Mouse (Mus musculus): ENCODE measurements around the gene Tldc1. TPM values are rescaled to one million over a fixed set of nuclear protein-coding genes. Genes with fewer than 3 reads are reported as not detected.

The Tldc1 gene
- polyA plus RNA-seq, 1 experiment from 2014 or later = 13.0 TPM

DNA sequence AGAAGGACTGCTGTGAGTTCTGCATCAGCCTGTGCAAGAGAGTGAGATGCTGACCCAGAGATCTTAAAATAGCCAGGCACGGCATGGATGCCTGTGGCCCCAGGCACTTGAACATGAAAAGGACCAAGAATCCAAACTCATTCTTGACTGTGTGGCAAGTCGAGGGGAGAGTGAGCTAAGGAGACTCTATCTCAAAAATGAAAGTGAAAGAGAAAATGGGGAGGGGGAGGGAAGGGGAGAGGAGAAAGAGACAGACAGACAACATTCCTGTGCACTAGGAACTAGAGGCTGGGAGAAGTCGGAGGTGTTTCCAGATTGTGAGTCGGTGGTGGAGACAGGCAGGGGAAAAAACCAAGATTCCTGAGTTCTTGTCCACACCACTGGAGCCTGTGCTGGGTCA, 54.5 kb downstream of the Tldc1 start:
- Histone ChIP-seq H3K4me3 (ENCODE audit: low read length) (no peak overlapping the region), H3K9ac (ENCODE audit: low read depth, low read length) (no peak overlapping the region), H3K4me1 (ENCODE audit: control insufficient read depth, insufficient read depth, low read length) (no peaks in the 10 kb centered on the region), H3K9me3 (ENCODE audit: control insufficient read depth, low read length) (no peaks in the 10 kb centered on the region), H3K27me3 (ENCODE audit: control insufficient read depth, insufficient read depth, low read length) (no peaks in the 10 kb centered on the region), H3K27ac (ENCODE audit: low read depth, low read length) (no peak overlapping the region), H3K36me3 (ENCODE audit: control insufficient read depth, insufficient read depth, low read length) (no peaks in the 10 kb centered on the region), H3K4me2 (replicated peaks; ENCODE audit: low read depth, low read length) (no peak overlapping the region)
- WGBS = 69% methylated on average over 4 of the region's 4 CpGs
- no peak for ATAC-seq (ENCODE audit: low FRiP score, low TSS enrichment)

DNA sequence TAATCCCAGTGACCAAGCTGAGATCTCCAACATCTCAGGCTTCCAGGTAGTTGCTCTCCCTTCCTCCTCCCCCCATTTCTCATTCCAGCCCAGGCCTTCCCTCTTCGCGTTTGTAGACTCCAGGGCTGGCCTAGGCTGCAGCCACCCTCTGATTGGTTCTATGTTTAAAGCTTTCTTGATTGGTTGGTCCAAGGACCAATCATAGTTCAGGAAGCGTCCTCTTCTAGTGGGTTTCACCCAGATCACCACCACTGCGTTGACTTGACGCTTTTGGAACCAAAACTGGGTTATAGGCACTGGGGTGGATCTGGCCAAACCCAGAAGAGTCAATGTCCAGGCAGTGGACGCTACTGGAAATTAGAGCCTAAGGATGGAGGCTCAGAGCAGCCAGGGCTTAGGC, 55.9 kb downstream of the Tldc1 start:
- 64% methylated on average over 6 of the region's 6 CpGs for WGBS

DNA sequence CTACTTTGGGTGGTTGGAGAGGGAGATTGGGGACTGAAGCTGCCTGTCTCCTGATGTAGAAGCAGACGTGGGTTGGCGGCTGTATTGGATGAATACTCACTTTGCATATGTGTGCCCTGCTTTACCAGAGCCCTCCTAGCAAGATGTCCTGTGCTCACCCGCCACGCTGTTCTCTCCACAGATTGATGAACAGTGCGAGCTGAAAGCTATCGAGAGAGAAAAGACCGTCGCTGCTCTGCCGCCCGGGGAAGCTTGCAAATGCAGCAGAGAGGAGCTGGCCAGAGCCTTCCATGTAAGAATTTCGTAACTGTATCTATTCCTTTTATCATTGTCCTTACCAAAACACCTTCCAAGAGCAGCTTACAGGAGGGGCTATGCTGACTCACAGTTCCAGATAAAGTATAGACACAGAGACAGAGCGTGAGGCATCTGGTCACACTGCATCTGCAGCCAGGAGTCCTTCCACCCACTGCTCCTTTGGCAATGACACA, 59.2 kb downstream of the Tldc1 start:
- Histone ChIP-seq H3K27me3 (ENCODE audit: control insufficient read depth, insufficient read depth, low read length) (no peaks in the 10 kb centered on the region), H3K9ac (ENCODE audit: low read depth, low read length) (no peak overlapping the region), H3K36me3 (ENCODE audit: control insufficient read depth, insufficient read depth, low read length) (no peaks in the 10 kb centered on the region), H3K4me3 (ENCODE audit: low read length) (no peak overlapping the region), H3K4me2 (replicated peaks; ENCODE audit: low read depth, low read length) (no peak overlapping the region), H3K4me1 (ENCODE audit: control insufficient read depth, insufficient read depth, low read length) (no peaks in the 10 kb centered on the region), H3K27ac (ENCODE audit: low read depth, low read length) (no peak overlapping the region), H3K9me3 (ENCODE audit: control insufficient read depth, low read length) (no peaks in the 10 kb centered on the region)
- 65% methylated on average over 12 of the region's 12 CpGs for WGBS
- no peak for ATAC-seq (ENCODE audit: low FRiP score, low TSS enrichment)

More for the DNA sequence above, 55.9 kb downstream of the Tldc1 start:
- no peak overlapping the region for H3K4me3 ChIP-seq (ENCODE audit: low read length)
- no peak for ATAC-seq (ENCODE audit: low FRiP score, low TSS enrichment)
- no peaks in the 10 kb centered on the region for H3K36me3 ChIP-seq (ENCODE audit: control insufficient read depth, insufficient read depth, low read length)
- no peaks in the 10 kb centered on the region for H3K4me1 ChIP-seq (ENCODE audit: control insufficient read depth, insufficient read depth, low read length)
- H3K27ac ChIP-seq (ENCODE audit: low read depth, low read length) = no peak overlapping the region
- no peaks in the 10 kb centered on the region for H3K27me3 ChIP-seq (ENCODE audit: control insufficient read depth, insufficient read depth, low read length)
- no peak overlapping the region for H3K9ac ChIP-seq (ENCODE audit: low read depth, low read length)
- H3K4me2 ChIP-seq (replicated peaks; ENCODE audit: low read depth, low read length) = no peak overlapping the region
- H3K9me3 ChIP-seq (ENCODE audit: control insufficient read depth, low read length) = no peaks in the 10 kb centered on the region

DNA sequence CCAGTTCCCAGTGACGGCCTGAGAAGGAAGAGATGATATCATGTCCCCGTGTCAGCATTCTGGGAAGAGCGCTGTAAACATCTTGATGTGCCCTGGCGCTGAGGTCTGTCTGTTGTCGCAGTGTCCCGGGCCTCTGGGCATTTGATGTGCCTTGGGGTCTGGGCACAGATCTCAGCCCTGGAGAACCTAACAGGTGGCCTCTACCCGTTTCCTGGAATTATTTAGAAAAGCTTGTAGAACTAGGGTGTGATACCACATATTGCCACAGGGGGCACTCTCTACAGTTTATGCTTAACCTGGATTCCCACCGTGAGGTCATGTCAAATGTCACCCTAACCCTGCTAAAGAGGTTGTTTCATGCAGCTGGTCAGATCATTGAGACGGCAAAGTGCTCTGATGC, 60.5 kb downstream of the Tldc1 start:
- H3K27me3 ChIP-seq (ENCODE audit: control insufficient read depth, insufficient read depth, low read length) = no peaks in the 10 kb centered on the region
- no peak overlapping the region for H3K4me3 ChIP-seq (ENCODE audit: low read length)
- H3K36me3 ChIP-seq (ENCODE audit: control insufficient read depth, insufficient read depth, low read length) = no peaks in the 10 kb centered on the region
- ATAC-seq (ENCODE audit: low FRiP score, low TSS enrichment) = no peak
- no peaks in the 10 kb centered on the region for H3K4me1 ChIP-seq (ENCODE audit: control insufficient read depth, insufficient read depth, low read length)
- H3K4me2 ChIP-seq (replicated peaks; ENCODE audit: low read depth, low read length) = no peak overlapping the region
- H3K9ac ChIP-seq (ENCODE audit: low read depth, low read length) = no peak overlapping the region
- H3K27ac ChIP-seq (ENCODE audit: low read depth, low read length) = no peak overlapping the region
- 64% methylated on average over 9 of the region's 9 CpGs for WGBS
- no peaks in the 10 kb centered on the region for H3K9me3 ChIP-seq (ENCODE audit: control insufficient read depth, low read length)

DNA sequence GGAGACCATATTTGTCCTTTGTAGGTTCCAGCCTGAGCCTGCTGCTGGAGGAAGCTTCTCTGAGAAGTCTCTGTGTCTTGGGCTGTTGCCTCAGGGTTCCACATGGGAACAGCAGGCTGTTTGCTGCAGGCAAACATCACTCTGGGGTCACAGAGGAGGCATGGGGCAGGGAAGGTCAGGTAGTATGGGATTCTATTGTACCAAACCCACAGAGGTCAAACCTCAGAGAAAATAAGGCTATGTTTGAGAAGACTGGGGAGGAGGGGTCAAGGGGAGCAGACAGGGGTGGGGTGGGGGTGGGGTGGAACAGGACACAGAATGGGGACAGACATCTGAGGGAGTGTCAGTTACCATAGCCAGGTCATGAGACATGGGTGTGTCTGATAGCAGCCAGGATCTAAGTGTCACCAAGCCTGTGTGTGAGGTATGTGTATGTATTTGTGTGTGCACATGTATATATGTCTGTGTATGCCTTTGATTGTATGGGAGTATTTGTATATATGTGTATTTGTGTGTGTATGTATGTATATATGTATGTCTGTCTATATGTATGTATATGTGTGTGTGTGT, 61.4 kb downstream of the Tldc1 start:
- H3K9me3 ChIP-seq (ENCODE audit: control insufficient read depth, low read length) = no peaks in the 10 kb centered on the region
- no peaks in the 10 kb centered on the region for H3K4me1 ChIP-seq (ENCODE audit: control insufficient read depth, insufficient read depth, low read length)
- no peak overlapping the region for H3K4me3 ChIP-seq (ENCODE audit: low read length)
- no peak overlapping the region for H3K4me2 ChIP-seq (replicated peaks; ENCODE audit: low read depth, low read length)
- no peaks in the 10 kb centered on the region for H3K36me3 ChIP-seq (ENCODE audit: control insufficient read depth, insufficient read depth, low read length)
- H3K27ac ChIP-seq (ENCODE audit: low read depth, low read length) = no peak overlapping the region
- H3K27me3 ChIP-seq (ENCODE audit: control insufficient read depth, insufficient read depth, low read length) = no peaks in the 10 kb centered on the region
- no peak overlapping the region for H3K9ac ChIP-seq (ENCODE audit: low read depth, low read length)
- no peak for ATAC-seq (ENCODE audit: low FRiP score, low TSS enrichment)

DNA sequence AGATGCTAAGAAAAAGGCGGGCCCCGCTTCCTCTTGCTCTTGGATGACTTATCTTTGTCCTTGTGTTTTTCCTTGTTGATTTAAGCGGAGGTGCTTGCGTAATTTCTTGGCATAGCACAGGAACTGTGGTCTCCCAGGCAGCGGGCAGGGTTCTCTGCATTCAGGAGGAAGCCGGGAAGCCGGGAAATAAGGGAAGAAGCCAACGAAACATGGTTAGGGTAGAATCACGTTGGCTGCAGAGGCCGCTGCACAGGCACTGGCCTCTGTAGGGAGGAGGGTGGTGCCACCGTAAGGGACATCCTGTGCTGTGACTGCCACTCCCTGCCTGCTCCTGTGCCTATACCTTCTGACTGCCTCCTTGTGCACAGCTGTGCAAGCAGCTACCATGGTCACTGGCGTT, 63.0 kb downstream of the Tldc1 start:
- no peak overlapping the region for H3K27ac ChIP-seq (ENCODE audit: low read depth, low read length)
- 62% methylated on average over 12 of the region's 12 CpGs for WGBS
- no peak for ATAC-seq (ENCODE audit: low FRiP score, low TSS enrichment)

DNA sequence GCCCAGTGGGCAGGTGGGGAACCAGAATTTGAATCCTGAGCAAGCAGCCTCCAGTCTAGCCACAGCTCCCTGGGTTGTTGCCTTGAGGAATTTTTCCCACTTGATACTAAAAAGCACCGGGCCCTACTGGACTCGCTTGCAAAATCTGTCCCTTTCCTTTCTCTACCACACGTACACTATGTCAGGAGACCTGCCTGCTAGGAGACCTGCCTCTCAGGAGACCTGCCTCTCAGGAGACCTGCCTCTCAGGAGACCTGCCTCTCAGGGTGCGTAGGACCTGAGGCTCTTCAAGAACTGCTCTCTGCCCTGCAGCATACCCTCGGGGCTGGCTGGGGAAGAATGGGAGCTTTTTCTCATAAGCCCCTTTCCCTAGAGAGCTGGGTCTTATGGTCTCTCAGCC, 64.8 kb downstream of the Tldc1 start:
- Histone ChIP-seq H3K4me1 (ENCODE audit: control insufficient read depth, insufficient read depth, low read length) (0 out of 2 replicates have a peak, but pooled peaks cover 10% of the 10 kb centered on the region), H3K4me2 (replicated peaks; ENCODE audit: low read depth, low read length) (no peak overlapping the region), H3K27ac (ENCODE audit: low read depth, low read length) (no peak overlapping the region), H3K9me3 (ENCODE audit: control insufficient read depth, low read length) (no peaks in the 10 kb centered on the region), H3K4me3 (ENCODE audit: low read length) (no peak overlapping the region), H3K36me3 (ENCODE audit: control insufficient read depth, insufficient read depth, low read length) (no peaks in the 10 kb centered on the region), H3K27me3 (ENCODE audit: control insufficient read depth, insufficient read depth, low read length) (no peaks in the 10 kb centered on the region), H3K9ac (ENCODE audit: low read depth, low read length) (no peak overlapping the region)
- ATAC-seq (ENCODE audit: low FRiP score, low TSS enrichment) = no peak
- WGBS = 85% methylated on average over 5 of the region's 5 CpGs

More for the DNA sequence above, 63.0 kb downstream of the Tldc1 start:
- H3K36me3 ChIP-seq (ENCODE audit: control insufficient read depth, insufficient read depth, low read length) = no peaks in the 10 kb centered on the region
- no peak overlapping the region for H3K4me3 ChIP-seq (ENCODE audit: low read length)
- no peaks in the 10 kb centered on the region for H3K9me3 ChIP-seq (ENCODE audit: control insufficient read depth, low read length)
- no peaks in the 10 kb centered on the region for H3K27me3 ChIP-seq (ENCODE audit: control insufficient read depth, insufficient read depth, low read length)
- H3K4me1 ChIP-seq (ENCODE audit: control insufficient read depth, insufficient read depth, low read length) = no peaks in the 10 kb centered on the region
- no peak overlapping the region for H3K4me2 ChIP-seq (replicated peaks; ENCODE audit: low read depth, low read length)
- H3K9ac ChIP-seq (ENCODE audit: low read depth, low read length) = no peak overlapping the region

DNA sequence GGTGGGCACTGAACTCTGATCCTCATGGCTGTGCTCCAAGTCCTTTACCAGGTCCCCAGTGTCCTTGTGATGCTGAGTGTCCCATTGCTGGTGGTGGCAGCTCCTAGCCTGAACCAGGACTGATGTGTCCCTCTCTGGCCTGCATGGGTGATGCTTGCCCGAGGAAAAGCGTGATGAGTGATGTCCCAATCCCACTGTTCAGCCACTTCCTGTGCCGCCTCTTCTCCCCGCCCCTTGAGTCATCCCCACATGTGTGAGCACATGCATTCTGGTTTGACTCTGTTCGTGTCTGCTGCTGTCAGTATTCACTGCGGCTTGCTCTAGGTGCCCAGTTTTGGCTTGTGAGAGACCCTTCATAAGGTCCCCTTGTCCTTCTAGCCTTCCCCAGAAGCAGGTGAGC, 66.0 kb downstream of the Tldc1 start:
- Histone ChIP-seq H3K9ac (ENCODE audit: low read depth, low read length) (no peak overlapping the region), H3K9me3 (ENCODE audit: control insufficient read depth, low read length) (no peaks in the 10 kb centered on the region), H3K4me1 (ENCODE audit: control insufficient read depth, insufficient read depth, low read length) (0 out of 2 replicates have a peak, but pooled peaks cover 10% of the 10 kb centered on the region), H3K36me3 (ENCODE audit: control insufficient read depth, insufficient read depth, low read length) (no peaks in the 10 kb centered on the region), H3K4me2 (replicated peaks; ENCODE audit: low read depth, low read length) (no peak overlapping the region), H3K27ac (ENCODE audit: low read depth, low read length) (no peak overlapping the region), H3K27me3 (ENCODE audit: control insufficient read depth, insufficient read depth, low read length) (no peaks in the 10 kb centered on the region), H3K4me3 (ENCODE audit: low read length) (no peak overlapping the region)
- ATAC-seq (ENCODE audit: low FRiP score, low TSS enrichment) = no peak
- 69% methylated on average over 6 of the region's 6 CpGs for WGBS
